Mouse (Mus musculus) olfactory bulb, adult 2 months (tissue): ENCODE measurements around the gene Shpk. TPM values are rescaled to one million over a fixed set of nuclear protein-coding genes. Genes with fewer than 3 reads are reported as not detected.

ENCODE experiments used
- H3K27ac ChIP-seq: fragments of 200-500 bp; 2 replicates; pipeline ENCODE4 v1.5.1; 2012; ENCODE audit warnings: low read depth, low read length; ENCODE audit not compliant: insufficient read depth
- H3K4me1 ChIP-seq: fragments of 200-500 bp; 2 replicates; pipeline ENCODE4 v1.6.1; 2012; ENCODE audit warnings: low read length; ENCODE audit not compliant: control insufficient read depth, insufficient read depth
- H3K4me3 ChIP-seq: fragments of 200-500 bp; 2 replicates; pipeline ENCODE4 v1.5.1; 2012; ENCODE audit warnings: mild to moderate bottlenecking, low read depth, low read length, moderate library complexity; ENCODE audit not compliant: insufficient read depth
- CTCF ChIP-seq: fragments of 200-500 bp; IDR thresholded peaks from 2 replicates; pipeline ENCODE4 v1.5.1; 2012; ENCODE audit warnings: low read depth, mild to moderate bottlenecking, low read length, moderate library complexity; ENCODE audit not compliant: insufficient read depth
- POLR2A ChIP-seq: fragments of 200-500 bp; IDR thresholded peaks from 2 replicates; pipeline ENCODE4 v1.6.1; 2012; ENCODE audit warnings: mild to moderate bottlenecking, low read depth, low read length, moderate library complexity; ENCODE audit not compliant: insufficient read depth
- WGBS: fragments of 180-500 bp; shearing (Covaris S2); methylation state at CpG from one replicate; pipeline ENCODE4 v1.1.7; 2018; 5-methylcytosine and 5-hydroxymethylcytosine counted together
- polyA plus RNA-seq: library from polyadenylated mRNA; stranded (reverse); fragments of >200 nt; gene quantifications from 2 replicates; pipeline ENCODE4 v1.2.4, GENCODE M21; 2012; ENCODE audit warnings: low replicate concordance; ENCODE audit not compliant: missing spikeins, insufficient read depth, insufficient read length

Shpk gene
- polyA plus RNA-seq, 1 experiment = not detected

- H3K4me1 ChIP-seq = peaks cover 6% of the 10 kb centered on the region
- WGBS = 46% methylated on average over 2 of the region's 2 CpGs
- no peak overlapping the region for H3K4me3 ChIP-seq
- TF ChIP-seq CTCF (no peak), POLR2A (no peak)
- H3K27ac ChIP-seq = no peak overlapping the region
Measured at GRCm38 (mm10) chr11:73194444-73194843, 4.8 kb upstream of the Shpk start.

GRCm38 (mm10) chr11:73198190-73198589, 1.1 kb upstream of the Shpk start:
- Histone ChIP-seq H3K27ac (no peak overlapping the region), H3K4me3 (peak overlapping the region; percentile 76), H3K4me1 (peaks cover 6% of the 10 kb centered on the region)
- 0% methylated on average over 1 of the region's 1 CpGs for WGBS
- TF ChIP-seq POLR2A (no peak), CTCF (no peak)

GRCm38 (mm10) chr11:73198603-73199229, 544 bp upstream of the Shpk start, which contains the start of gene Ctns:
Gene Ctns, minus strand, starts transcription at chr11:73199042.
- Histone ChIP-seq H3K4me3 (peak within 1 kb of the TSS; percentile 76), H3K4me1 (peaks cover 6% of the 10 kb centered on the region), H3K27ac (peak within 1 kb of the TSS; percentile 91)
- TF ChIP-seq POLR2A (peak; percentile 72), CTCF (peak; percentile 9; the same call in 1 of the 2 replicates)
- under 1% methylated on average over 22 of the region's 22 CpGs for WGBS

- no peak; the same call in 1 of the 2 replicates for TF ChIP-seq POLR2A
- no peak for TF ChIP-seq CTCF
- WGBS = 3% methylated on average over 12 of the region's 12 CpGs
- Histone ChIP-seq H3K4me1 (peaks cover 6% of the 10 kb centered on the region), H3K4me3 (peak overlapping the region; percentile 76), H3K27ac (no peak overlapping the region)
Measured at GRCm38 (mm10) chr11:73199879-73200278, 619 bp downstream of the Shpk start.

GRCm38 (mm10) chr11:73201021-73201420, 1.8 kb downstream of the Shpk start:
- no peak overlapping the region for H3K4me3 ChIP-seq
- no peak for TF ChIP-seq CTCF
- no peak for TF ChIP-seq POLR2A
- no peak overlapping the region for H3K27ac ChIP-seq
- WGBS = 55% methylated on average over 2 of the region's 2 CpGs
- peaks cover 6% of the 10 kb centered on the region for H3K4me1 ChIP-seq

GRCm38 (mm10) chr11:73201597-73201996, 2.3 kb downstream of the Shpk start:
- 38% methylated on average over 4 of the region's 4 CpGs for WGBS
- no peak overlapping the region for H3K27ac ChIP-seq

GRCm38 (mm10) chr11:73203895-73204294, 4.6 kb downstream of the Shpk start:
- H3K4me1 ChIP-seq = no peaks in the 10 kb centered on the region; the same call in 1 of the 2 replicates
- no peak overlapping the region for H3K27ac ChIP-seq
- H3K4me3 ChIP-seq = no peak overlapping the region
- 89% methylated on average over 8 of the region's 8 CpGs for WGBS
- TF ChIP-seq CTCF (no peak), POLR2A (no peak)

More at GRCm38 (mm10) chr11:73201597-73201996, 2.3 kb downstream of the Shpk start:
- TF ChIP-seq CTCF = no peak
- no peak for TF ChIP-seq POLR2A
- Histone ChIP-seq H3K4me3 (no peak overlapping the region), H3K4me1 (peaks cover 6% of the 10 kb centered on the region)

- no peak overlapping the region for H3K4me3 ChIP-seq
- no peaks in the 10 kb centered on the region; the same call in 1 of the 2 replicates for H3K4me1 ChIP-seq
- TF ChIP-seq CTCF (no peak), POLR2A (no peak)
- H3K27ac ChIP-seq = no peak overlapping the region
- 82% methylated on average over 7 of the region's 7 CpGs for WGBS
Measured at GRCm38 (mm10) chr11:73205194-73205593, 5.9 kb downstream of the Shpk start.

GRCm38 (mm10) chr11:73207621-73208020, 8.4 kb downstream of the Shpk start:
- TF ChIP-seq CTCF (no peak), POLR2A (no peak)
- Histone ChIP-seq H3K4me1 (no peaks in the 10 kb centered on the region), H3K4me3 (no peak overlapping the region), H3K27ac (no peak overlapping the region)
- WGBS = 88% methylated on average over 2 of the region's 2 CpGs

- Histone ChIP-seq H3K27ac (no peak overlapping the region), H3K4me1 (no peaks in the 10 kb centered on the region), H3K4me3 (no peak overlapping the region)
- WGBS = 50% methylated on average over 3 of the region's 3 CpGs
- no peak for TF ChIP-seq CTCF
- no peak for TF ChIP-seq POLR2A
Measured at GRCm38 (mm10) chr11:73213956-73214355, 14.7 kb downstream of the Shpk start.
